Mouse (Mus musculus): ENCODE data around the gene Slc44a2.
A peak's percentile ranks its signal among the peaks of the same experiment; 100 is the strongest.

- TF ChIP-seq MAX (IDR thresholded peaks at IDR 0.05; ENCODE audit: low read depth): no peak
- TF ChIP-seq POLR2A (IDR thresholded peaks at IDR 0.05; ENCODE audit: insufficient read length, low read depth): no peak
- no peak for TF ChIP-seq USF1 (IDR thresholded peaks at IDR 0.05; ENCODE audit: low read depth)
- TF ChIP-seq POLR2AphosphoS2 (IDR thresholded peaks at IDR 0.05; ENCODE audit: insufficient read length, low read depth): peak; percentile 71
These were observed 45.3 kb upstream of the Slc44a2 start for GRCm38 (mm10) chr9:21275013-21275710.

Data from myocyte (in vitro differentiated cells).